Mouse (Mus musculus) frontal cortex, postnatal 36 days (tissue): ENCODE results near the gene Pam.
A peak's percentile ranks its signal among the peaks of the same experiment; 100 is the strongest.

ENCODE experiments used
- DNase-seq, 2 experiments: peaks; one replicate each; pipeline ENCODE4 v3.0.0; 2022; ENCODE audit warnings: low spot score in 2 of 2

The Pam gene

DNA sequence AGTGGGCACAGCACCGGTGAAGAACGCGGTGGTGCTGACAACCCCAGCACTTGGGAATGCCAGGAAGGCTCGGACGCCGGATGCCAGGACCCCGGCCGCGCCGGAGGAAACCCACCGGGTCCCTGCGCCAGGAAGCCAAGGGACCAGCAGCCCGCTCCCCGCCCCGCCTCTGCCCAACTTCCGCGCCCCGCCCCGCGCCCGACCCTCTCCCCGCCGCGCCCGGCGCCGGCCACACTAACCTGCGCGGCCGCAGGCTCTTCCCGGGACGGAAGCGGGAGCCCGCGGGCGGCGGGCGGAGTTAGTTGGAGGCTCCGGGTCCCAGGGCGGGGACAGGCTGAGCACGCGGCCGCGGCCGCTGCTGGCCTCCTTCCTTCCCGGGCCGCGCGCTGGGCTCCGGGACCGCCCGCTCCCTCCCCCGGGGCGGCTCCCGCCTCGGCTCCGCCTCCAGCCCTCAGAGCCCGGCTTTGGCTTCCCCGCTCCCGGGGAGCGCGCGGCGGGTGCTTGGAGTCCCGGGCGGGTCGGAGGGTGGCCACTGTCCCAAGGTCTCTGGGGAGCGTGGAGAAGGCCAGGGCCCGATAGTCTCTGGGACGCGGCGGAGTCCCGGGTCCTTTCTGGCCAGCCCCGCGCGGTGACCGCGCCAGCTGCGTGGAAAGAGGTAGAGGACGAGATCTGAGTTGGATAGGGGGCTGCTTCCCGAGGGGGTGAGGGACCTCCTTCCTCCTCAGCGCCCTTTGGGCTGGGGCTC is at the start of gene Pam:
Pam (minus strand) TSS at position 401 of the 745 bp plus-strand sequence.
- peak; percentile 64 to 70 for DNase-seq

DNA sequence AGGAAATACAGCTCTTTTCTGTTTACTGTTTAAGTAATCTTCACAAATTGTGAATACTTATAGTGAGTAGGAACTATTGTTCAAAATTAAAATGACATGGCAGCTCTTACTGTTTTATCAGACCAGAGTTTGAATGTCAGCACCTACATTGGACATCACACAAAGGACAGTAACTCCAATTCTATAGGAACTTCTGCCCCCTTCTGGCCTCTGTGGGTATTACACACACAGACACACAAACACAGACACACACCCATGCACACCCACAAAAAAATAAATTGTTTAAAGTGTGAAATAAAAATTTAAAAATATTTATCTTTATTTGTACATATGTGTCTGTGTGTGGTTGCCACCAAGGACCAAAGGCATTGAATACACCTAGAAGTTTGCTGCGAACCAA is 49.4 kb upstream of the Pam start:
- DNase-seq, result no peak

DNA sequence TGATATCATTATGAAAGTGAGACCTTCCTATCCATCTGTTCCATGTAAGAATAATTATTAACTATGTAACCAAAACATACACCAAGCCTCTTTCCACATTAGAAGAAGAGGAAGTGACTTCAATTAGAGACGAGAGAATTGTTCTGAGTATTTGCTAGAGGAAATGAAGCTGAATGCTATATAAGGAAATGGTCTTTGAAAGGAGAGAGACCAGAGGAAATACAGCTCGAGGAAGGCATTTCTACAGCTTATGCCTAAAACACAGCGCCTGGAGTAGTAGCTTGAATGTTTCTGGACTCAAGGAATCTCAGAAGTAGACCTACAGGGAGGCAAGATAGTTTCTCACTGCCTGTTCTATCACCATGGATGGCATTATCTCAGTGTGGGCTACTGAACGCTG is 35.8 kb upstream of the Pam start:
- no peak for DNase-seq

GRCm38 (mm10) chr1:98129561-98130347 is 34.3 kb upstream of the Pam start:
- no peak for DNase-seq

- no peak for DNase-seq
Observed at GRCm38 (mm10) chr1:98129111-98129510, 33.7 kb upstream of the Pam start.

- no peak for DNase-seq
Observed at GRCm38 (mm10) chr1:98128338-98129096, 33.1 kb upstream of the Pam start.

GRCm38 (mm10) chr1:98126268-98126667 is 30.8 kb upstream of the Pam start:
- DNase-seq, result no peak

DNA sequence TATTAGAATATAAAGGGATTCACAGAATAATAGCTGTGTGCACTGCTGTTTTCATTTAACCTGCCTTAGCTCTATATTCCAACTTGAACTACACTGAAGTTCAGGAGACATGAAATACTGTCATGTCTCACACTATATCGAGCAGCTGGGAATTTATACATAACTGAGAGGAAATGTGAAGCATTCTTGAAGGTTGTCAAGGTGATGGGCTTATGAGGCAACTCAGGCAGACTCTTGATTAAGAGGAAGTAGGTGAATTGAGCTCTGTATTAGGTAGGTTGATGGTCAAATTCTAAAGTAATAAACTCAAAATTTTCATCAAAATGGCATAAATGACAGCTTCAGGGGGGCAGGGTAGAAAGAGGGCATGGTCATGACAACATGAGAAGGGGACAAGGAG is 29.3 kb upstream of the Pam start:
- DNase-seq, result no peak

DNA sequence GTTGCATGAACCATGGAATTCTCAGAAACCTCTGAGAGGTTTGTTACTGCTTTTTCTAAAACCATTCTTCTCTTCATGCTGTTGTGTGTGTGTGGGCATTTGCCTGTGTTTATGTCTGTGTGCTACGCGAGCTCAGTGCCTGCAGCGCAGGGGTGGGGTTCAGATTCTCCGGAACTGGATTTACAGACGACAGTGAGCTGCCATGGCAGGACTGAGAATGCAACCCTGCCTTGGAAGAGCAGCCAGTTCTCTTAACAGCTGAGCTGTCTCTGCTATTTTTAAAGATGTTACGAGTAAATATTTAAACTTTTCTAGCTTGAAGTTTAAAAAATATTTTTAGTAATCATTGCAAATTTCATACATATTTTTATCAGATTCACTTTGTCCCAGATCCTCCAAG is 24.1 kb upstream of the Pam start:
- no peak for DNase-seq

DNA sequence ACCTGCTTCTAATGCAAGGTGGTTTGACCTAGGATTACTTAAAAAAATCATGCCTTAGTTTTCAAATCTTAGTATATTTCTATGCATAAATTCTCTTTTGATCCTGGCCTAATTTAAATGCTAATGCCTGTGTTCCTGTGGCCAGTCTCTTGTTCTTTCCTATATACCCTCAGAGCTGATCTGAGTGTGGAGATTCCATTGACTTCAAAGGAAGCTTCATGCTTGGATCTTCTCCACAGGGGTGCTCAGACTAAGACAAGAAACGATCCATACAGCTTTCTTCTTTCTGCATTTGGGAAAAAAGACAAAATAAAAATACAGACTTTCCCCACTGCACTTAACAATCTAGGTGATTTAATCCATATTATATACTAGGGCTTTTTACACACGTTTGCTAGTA is 12.2 kb upstream of the Pam start:
- no peak for DNase-seq

- no peak for DNase-seq
Observed at GRCm38 (mm10) chr1:98099441-98099840, 4.0 kb upstream of the Pam start.

GRCm38 (mm10) chr1:98097957-98098729 is 2.7 kb upstream of the Pam start:
- no peak for DNase-seq

GRCm38 (mm10) chr1:98096396-98096935 is 1.0 kb upstream of the Pam start:
- no peak for DNase-seq

GRCm38 (mm10) chr1:98095991-98096330 is 515 bp upstream of the Pam start:
- DNase-seq, result no peak

GRCm38 (mm10) chr1:98094811-98095245 is 618 bp downstream of the Pam start:
- peak in 1 of 2 experiments; percentile 43 for DNase-seq

- no peak for DNase-seq
Observed at GRCm38 (mm10) chr1:98089336-98089975, 6.0 kb downstream of the Pam start.

GRCm38 (mm10) chr1:98086456-98086855 is 9.0 kb downstream of the Pam start:
- DNase-seq, result no peak

DNA sequence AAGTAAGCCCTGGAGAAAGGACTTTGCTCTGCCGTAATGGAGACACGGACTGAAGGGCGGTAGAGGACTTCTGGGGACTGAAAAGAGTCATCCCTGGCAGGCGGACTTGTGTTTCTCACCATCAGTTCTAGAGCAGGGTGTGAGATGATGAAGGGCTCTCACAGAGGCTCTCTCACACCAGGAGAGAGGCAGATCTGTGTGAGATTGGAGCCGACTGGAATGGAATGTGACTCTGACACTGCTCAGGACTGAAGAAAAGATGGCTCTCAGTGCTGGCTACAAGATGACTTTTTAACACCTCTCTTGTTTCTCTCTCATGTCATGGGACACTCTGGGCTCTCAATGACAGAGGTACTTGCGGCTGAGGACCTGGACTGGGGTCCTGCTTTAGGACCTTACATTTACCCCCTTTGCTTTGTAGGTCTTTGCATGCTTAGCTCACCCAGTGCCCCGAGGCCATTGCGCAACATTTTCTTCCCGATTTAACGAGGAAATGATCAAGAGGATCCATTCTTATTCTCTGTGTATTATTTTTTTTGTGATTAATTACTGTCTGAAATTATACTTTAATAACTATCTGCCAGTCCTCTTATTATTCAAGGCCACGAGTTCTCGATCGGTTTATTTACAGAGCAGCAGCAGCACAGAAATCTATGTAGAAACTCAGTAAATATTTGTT is 10.7 kb downstream of the Pam start:
- DNase-seq, result no peak

GRCm38 (mm10) chr1:98083508-98083907 is 11.9 kb downstream of the Pam start:
- no peak for DNase-seq

DNA sequence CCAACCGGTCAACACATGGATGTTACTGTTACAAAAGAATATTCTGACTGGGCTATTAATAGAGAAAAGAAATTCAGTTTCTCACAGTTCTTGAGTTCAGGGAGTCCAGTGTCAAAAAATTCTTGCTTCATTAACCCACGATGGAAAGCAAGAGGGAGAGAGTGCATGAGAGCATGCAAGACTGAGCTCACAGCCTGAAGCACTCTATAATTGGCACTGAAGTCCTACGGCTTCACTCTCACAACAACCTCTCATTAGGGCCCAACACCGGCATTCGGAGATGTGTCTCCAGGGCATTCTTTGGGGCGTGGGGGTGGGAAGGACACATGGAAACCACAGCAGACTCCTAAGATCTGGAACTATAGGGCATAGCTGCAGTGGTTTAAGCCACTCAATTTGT is 12.5 kb downstream of the Pam start:
- no peak for DNase-seq
